Mouse (Mus musculus) thymus, adult 2 months (tissue): ENCODE data around the gene Lyrm1. TPM values are rescaled to one million over a fixed set of nuclear protein-coding genes. Genes with fewer than 3 reads are reported as not detected.

Experiments
- DNase-seq: peaks from one replicate; pipeline ENCODE4 v3.0.0; 2021
- H3K27ac ChIP-seq: fragments of 200-500 bp; 2 replicates; pipeline ENCODE4 v1.5.1; 2012; ENCODE audit warnings: low read length, control low read depth; ENCODE audit not compliant: control insufficient read depth, insufficient read depth
- H3K27me3 ChIP-seq: fragments of 200-500 bp; 2 replicates; pipeline ENCODE4 v1.6.1; 2012; ENCODE audit warnings: mild to moderate bottlenecking, low read length, moderate library complexity, mixed read lengths; ENCODE audit not compliant: control insufficient read depth, insufficient read depth
- H3K36me3 ChIP-seq: fragments of 200-500 bp; 2 replicates; pipeline ENCODE4 v1.6.1; 2012; ENCODE audit warnings: mild to moderate bottlenecking, low read length, moderate library complexity; ENCODE audit not compliant: control insufficient read depth, insufficient read depth
- H3K4me1 ChIP-seq: fragments of 200-500 bp; replicated peaks from 2 replicates; pipeline ENCODE4 v1.6.1; 2012; ENCODE audit warnings: low read length; ENCODE audit not compliant: control insufficient read depth, insufficient read depth
- H3K4me3 ChIP-seq: fragments of 200-500 bp; 2 replicates; pipeline ENCODE4 v1.5.1; 2012; ENCODE audit warnings: mild to moderate bottlenecking, low read length, control low read depth, moderate library complexity; ENCODE audit not compliant: control insufficient read depth, insufficient read depth
- CTCF ChIP-seq: fragments of 200-500 bp; IDR thresholded peaks from 2 replicates; pipeline ENCODE4 v1.5.1; 2012; ENCODE audit warnings: mild to moderate bottlenecking, control low read depth, low read length, moderate library complexity, borderline replicate concordance; ENCODE audit not compliant: control insufficient read depth, poor library complexity, insufficient read depth; ENCODE audit errors: extremely low read depth
- POLR2A ChIP-seq: fragments of 200-500 bp; IDR thresholded peaks from 2 replicates; pipeline ENCODE4 v1.6.1; 2012; ENCODE audit warnings: mild to moderate bottlenecking, low read length, control low read depth, moderate library complexity; ENCODE audit not compliant: control insufficient read depth, poor library complexity, insufficient read depth; ENCODE audit errors: extremely low read depth
- WGBS: fragments of 180-500 bp; shearing (Covaris S2); methylation state at CpG from one replicate; pipeline ENCODE4 v1.1.7; 2018; 5-methylcytosine and 5-hydroxymethylcytosine counted together
- polyA plus RNA-seq: library from polyadenylated mRNA; depleted of rRNA; stranded (reverse); fragments of >200 nt; gene quantifications from 2 replicates; pipeline ENCODE4 v1.2.3, GENCODE M21; 2012; rRNA removed

Gene Lyrm1
- polyA plus RNA-seq: 1.1 and 1.9 TPM in 2 replicates

GRCm38 (mm10) chr7:119895639-119896512 is at the start of gene Lyrm1, which contains the start of gene Dcun1d3:
Gene Lyrm1 (plus strand): TSS chr7:119895861.
Gene Dcun1d3 (minus strand): TSS chr7:119896298.
- no peaks in the 10 kb centered on the region for H3K27me3 ChIP-seq
- H3K4me1 ChIP-seq: peaks cover 7% of the 10 kb centered on the region
- under 1% methylated on average over 63 of the region's 63 CpGs for WGBS
- H3K36me3 ChIP-seq: no peaks in the 10 kb centered on the region
- DNase-seq: peak; percentile 98
- H3K27ac ChIP-seq: peak within 1 kb of the TSS; percentile 19; the same call in 1 of the 2 replicates
- peak within 1 kb of the TSS; percentile 72 for H3K4me3 ChIP-seq
- peak; percentile 76 for TF ChIP-seq POLR2A
- TF ChIP-seq CTCF: peak; percentile 49; the same call in 1 of the 2 replicates

- no peak for DNase-seq
- 95% methylated on average over 2 of the region's 2 CpGs for WGBS
These were observed 48.3 kb upstream of the Lyrm1 start for GRCm38 (mm10) chr7:119847396-119847795.

GRCm38 (mm10) chr7:119849096-119849495 is 46.6 kb upstream of the Lyrm1 start:
- Histone ChIP-seq H3K36me3 (0 out of 2 replicates have a peak, but pooled peaks cover 2% of the 10 kb centered on the region), H3K4me3 (no peak overlapping the region), H3K27me3 (no peaks in the 10 kb centered on the region), H3K4me1 (no peaks in the 10 kb centered on the region), H3K27ac (no peak overlapping the region)
- TF ChIP-seq POLR2A (no peak), CTCF (no peak)
- 37% methylated on average over 1 of the region's 1 CpGs for WGBS
- DNase-seq: peak; percentile 33

More at GRCm38 (mm10) chr7:119847396-119847795, 48.3 kb upstream of the Lyrm1 start:
- H3K4me3 ChIP-seq: no peak overlapping the region
- no peaks in the 10 kb centered on the region for H3K27me3 ChIP-seq
- H3K27ac ChIP-seq: no peak overlapping the region
- 0 out of 2 replicates have a peak, but pooled peaks cover 3% of the 10 kb centered on the region for H3K36me3 ChIP-seq
- no peaks in the 10 kb centered on the region for H3K4me1 ChIP-seq
- no peak for TF ChIP-seq CTCF
- TF ChIP-seq POLR2A: no peak

GRCm38 (mm10) chr7:119850737-119851136 is 44.9 kb upstream of the Lyrm1 start:
- H3K27ac ChIP-seq: no peak overlapping the region
- no peak for DNase-seq
- H3K27me3 ChIP-seq: no peaks in the 10 kb centered on the region
- 96% methylated on average over 5 of the region's 5 CpGs for WGBS
- no peak for TF ChIP-seq CTCF
- no peak for TF ChIP-seq POLR2A
- no peak overlapping the region for H3K4me3 ChIP-seq
- H3K4me1 ChIP-seq: no peaks in the 10 kb centered on the region
- H3K36me3 ChIP-seq: no peaks in the 10 kb centered on the region

- no peak for DNase-seq
- Histone ChIP-seq H3K27ac (no peak overlapping the region), H3K4me1 (no peaks in the 10 kb centered on the region), H3K27me3 (no peaks in the 10 kb centered on the region), H3K36me3 (peaks cover 7% of the 10 kb centered on the region), H3K4me3 (no peak overlapping the region)
- TF ChIP-seq POLR2A (no peak), CTCF (no peak)
These were observed 43.2 kb upstream of the Lyrm1 start for GRCm38 (mm10) chr7:119852494-119852893.

- H3K27me3 ChIP-seq: no peaks in the 10 kb centered on the region
- 94% methylated on average over 1 of the region's 1 CpGs for WGBS
- no peak overlapping the region for H3K4me3 ChIP-seq
- peaks cover 13% of the 10 kb centered on the region for H3K36me3 ChIP-seq
- no peak overlapping the region for H3K27ac ChIP-seq
- DNase-seq: no peak
- H3K4me1 ChIP-seq: no peaks in the 10 kb centered on the region
- TF ChIP-seq CTCF: no peak
- no peak for TF ChIP-seq POLR2A
These were observed 42.5 kb upstream of the Lyrm1 start for GRCm38 (mm10) chr7:119853186-119853585.

- Histone ChIP-seq H3K27me3 (no peaks in the 10 kb centered on the region), H3K36me3 (peaks cover 20% of the 10 kb centered on the region), H3K4me1 (no peaks in the 10 kb centered on the region), H3K27ac (no peak overlapping the region), H3K4me3 (no peak overlapping the region)
- TF ChIP-seq CTCF: no peak
- no peak for DNase-seq
- WGBS: 94% methylated on average over 2 of the region's 2 CpGs
These were observed 41.3 kb upstream of the Lyrm1 start for GRCm38 (mm10) chr7:119854362-119854761.
